Mouse (Mus musculus): ENCODE results near the gene Usp37. TPM values are rescaled to one million over a fixed set of nuclear protein-coding genes. Genes with fewer than 3 reads are reported as not detected.
A peak's percentile ranks its signal among the peaks of the same experiment; 100 is the strongest.

The Usp37 gene
- total RNA-seq, 2 experiments from 2014 or later, result 29.5 to 30.5 TPM

DNA sequence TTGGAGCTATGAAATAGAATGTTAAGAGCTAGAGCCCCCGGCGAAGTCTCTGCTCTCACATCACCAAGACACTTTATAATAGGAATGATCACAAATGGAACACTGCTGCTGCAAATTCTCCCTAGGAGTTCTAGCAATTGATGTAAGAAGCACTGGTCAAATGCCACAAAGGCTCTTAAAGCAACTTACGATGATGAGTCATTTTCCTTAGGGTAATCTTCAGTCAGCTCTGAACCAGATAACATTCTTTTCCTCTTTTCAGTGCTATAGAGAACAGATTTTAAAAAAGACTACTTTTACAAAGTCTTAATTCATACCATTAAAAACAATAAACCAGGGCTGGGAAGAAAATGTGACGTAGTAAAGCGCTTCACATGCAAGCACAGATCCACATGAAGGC lies 58.3 kb downstream of the Usp37 start:
- ATAC-seq (replicated peaks; ENCODE audit: poor library complexity), result no peak

DNA sequence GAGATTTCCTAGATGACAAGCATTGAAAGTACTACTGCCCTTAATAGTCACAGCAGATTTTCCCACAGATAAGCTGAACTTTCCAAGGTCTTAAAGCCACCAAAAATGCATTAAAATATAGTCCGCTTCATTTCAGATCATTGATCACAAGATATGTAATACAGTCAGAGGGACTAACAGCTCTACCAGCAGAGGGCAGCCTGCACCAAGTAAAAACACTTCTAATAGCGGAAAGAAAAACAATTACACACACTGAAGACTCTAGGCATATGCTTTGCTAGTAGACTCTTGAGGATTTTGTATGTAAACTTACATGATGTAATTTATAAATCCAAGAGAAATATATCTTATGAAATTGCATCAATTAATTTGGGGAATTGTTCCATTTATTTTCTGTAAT lies 83.8 kb downstream of the Usp37 start:
- peak; percentile 82 for ATAC-seq (replicated peaks; ENCODE audit: poor library complexity)

DNA sequence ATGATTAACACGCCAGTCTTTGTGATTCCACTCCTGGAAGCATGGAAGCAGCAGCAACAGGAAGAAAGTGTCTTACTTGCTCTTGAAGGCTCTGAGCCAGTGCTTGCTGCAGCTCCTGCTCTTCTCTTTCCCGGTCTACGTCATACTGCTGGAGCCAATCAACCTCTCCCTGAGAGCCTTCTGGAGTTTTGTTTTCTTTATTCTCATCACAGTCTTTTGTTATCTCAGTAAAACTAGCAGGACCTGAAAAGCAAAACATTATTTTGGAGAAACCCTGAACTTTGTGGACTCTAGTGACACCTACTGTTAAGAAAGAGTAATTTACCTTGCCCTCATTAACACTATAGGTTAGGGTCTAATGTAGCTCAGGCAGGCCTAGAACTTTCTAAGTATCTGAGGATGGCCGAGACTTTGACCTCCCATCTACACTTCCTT lies 91.5 kb downstream of the Usp37 start:
- ATAC-seq (replicated peaks; ENCODE audit: poor library complexity), result peak; percentile 90

DNA sequence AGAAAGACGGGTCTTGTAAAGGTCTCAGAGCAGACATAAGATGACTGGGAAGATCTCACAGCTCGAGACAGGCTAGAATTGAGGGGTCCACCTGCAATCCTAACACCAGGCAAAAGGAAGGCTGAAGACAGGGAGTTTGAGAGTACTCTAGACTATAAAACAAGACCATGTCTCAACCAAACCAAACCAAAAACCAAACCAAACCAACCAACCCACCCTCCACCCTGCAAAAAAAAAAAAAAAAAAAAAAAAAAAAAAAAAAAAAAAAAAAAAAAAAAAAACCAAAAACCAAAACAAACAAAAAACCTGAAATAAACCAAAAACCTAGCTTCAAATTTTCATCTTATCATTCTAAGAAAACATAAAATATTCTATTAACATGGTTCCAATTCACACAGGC lies 99.5 kb downstream of the Usp37 start:
- no peak for ATAC-seq (replicated peaks; ENCODE audit: poor library complexity)

DNA sequence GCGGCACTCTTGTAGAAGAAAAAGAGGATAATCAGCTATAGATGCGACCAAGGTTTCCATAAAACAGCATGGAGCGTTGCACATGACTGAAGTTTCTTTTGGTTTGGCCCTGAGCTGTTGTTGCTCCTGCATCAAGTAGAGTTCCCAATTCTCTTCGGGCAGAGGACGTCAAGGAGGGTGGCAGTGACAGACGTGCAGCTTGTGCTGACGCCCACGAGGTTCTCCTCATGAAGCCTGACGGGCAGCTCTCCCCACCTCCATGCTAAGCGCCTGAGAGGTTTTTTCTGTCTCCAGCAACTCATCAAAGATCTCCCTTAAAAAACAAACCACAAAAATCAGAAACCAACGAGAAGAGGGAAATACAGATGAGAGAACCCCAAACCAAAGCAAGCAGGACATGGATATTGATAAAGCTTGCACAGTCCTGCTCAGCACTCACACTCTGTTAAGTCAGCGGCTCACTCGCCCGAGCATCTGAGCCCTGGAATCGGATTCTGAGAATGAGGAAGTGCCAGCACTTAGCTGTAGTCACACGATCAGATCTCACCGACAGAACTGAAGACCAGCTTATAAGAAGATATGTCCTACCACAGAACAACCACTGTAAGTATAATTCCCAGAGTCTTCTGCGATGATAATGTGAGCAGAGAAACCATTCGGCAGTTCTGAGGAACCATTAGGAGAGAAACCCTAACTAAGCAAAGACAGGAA lies 104.8 kb downstream of the Usp37 start:
- ATAC-seq (replicated peaks; ENCODE audit: poor library complexity), result no peak

DNA sequence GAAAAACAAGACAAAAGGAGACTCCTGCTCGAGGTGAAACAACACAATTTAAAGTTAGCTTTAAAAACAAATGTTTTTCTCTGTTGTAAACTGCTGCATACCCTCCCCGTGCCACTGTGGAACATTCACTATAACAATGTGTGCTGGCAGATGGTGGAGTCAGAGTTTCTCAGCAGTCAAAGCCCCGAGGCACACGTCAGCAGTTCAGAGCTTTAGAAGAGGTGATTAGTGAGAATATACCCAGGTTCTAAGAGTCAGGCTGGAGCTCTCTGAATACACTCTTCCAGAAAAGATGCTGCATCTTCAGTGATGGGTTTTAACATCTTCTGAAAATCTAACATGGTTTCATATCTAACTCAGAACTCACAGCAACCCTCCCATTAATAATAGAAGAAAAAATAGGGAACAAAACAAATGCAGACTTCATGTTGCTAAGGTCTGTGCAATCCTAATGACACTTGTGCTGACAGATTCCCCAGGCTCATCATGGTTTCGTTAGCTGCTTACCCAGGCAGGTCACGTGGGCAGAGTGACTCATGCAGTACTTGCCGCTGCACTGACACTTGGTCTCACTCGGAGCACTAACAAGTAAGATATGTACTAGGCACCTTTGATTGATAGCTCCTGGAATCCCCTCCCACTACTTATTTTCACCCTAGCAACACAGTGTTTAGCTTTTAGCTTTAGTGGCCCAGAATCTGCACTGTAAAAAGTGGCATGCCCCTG lies 106.2 kb downstream of the Usp37 start:
- no peak for ATAC-seq (replicated peaks; ENCODE audit: poor library complexity)

DNA sequence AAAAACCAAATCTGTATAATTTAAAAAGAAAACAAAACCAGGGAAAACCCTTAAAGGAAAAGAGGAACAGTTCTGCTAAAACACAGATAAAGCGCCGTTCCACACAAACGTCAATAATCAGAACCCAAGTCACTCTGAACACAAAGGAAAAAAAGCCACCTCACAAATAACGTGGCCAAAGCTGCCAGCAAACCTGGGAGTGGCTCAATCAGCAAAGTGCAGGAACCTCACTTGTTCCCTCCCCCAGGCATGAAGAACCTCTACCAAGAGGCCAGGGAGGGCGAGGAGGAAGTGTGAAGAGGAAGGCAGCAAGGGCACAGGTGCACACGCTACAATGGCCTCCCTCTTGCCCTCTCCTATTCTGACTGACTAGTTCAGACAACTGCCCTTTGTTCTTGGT lies 108.5 kb downstream of the Usp37 start:
- ATAC-seq (replicated peaks; ENCODE audit: poor library complexity), result peak; percentile 92

DNA sequence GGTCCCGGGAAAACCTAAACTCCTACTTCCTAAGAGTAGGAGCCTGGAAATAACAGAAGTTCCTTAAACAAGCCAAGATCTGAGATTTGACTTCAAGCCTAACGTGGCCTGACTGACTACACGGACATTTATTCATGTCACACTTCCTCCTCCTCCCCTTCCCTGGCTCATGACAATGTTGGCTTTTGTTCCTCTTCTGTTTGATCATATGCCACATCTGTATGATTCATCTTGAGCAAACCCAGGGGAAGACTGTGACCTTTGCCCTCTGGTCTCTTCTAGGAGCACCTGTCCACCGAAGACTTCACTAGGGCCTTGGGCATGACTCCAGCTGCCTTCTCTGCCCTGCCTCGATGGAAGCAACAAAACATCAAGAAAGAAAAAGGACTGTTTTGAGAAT lies 109.5 kb downstream of the Usp37 start:
- ATAC-seq (replicated peaks; ENCODE audit: poor library complexity), result peak; percentile 37

DNA sequence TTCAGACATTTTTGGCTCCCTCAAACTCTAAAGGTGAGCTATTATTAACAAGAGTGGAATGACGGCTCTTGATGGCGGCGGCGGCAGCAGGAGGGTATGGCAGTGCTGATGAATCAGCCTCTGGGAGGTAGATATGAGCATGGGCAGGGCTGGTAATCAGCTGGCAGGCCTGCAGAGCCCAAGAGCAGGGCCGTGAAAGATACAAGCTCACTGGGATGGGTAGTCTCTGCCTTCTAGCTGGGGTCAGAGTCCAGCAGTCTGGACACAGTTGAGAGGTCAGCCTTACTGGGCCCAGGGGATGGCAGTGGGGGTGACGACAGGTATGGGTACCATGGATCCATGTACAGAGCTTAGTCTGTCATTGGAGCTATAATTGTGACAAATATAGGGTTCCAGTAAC lies 110.9 kb downstream of the Usp37 start:
- ATAC-seq (replicated peaks; ENCODE audit: poor library complexity), result no peak

DNA sequence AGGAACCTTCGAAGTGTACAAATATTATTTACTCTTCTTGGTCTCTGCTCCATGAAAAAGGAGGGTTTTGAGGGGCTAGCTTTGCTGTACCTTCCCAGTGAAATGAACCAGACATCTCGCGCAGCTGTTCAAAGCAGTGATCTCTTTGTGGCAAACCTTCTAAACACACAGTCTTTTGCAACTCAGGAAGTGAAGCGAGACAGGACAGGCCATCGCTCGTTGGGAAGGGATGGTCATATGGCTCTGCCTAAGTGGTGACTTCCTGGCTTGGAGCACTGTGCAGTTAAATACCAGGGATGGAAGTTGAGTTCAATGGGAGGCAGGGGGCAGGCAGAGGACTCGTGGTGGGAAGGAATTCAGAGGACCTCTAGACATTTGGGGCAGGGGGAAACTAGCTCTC lies 118.2 kb downstream of the Usp37 start:
- peak; percentile 69 for ATAC-seq (replicated peaks; ENCODE audit: poor library complexity)

DNA sequence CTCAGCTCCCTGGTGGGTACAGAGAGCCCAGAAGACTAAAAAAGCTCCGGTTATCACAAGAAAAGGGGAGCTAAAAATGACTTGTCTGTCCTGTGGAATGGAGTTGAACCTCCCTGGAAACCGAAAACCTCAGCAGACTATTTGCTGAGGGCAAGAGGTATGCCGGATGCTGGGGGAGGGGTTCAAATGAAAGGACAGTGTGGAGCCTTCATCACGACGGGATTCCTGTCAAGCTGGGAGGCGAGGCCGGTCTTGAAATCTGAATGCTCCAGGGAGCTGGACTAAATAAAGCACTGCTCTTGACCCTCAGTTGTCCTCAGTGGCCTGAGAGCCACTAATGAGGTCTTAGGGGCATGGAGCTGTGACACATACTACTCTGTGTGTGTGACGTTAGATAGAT lies 120.9 kb downstream of the Usp37 start:
- no peak for ATAC-seq (replicated peaks; ENCODE audit: poor library complexity)

DNA sequence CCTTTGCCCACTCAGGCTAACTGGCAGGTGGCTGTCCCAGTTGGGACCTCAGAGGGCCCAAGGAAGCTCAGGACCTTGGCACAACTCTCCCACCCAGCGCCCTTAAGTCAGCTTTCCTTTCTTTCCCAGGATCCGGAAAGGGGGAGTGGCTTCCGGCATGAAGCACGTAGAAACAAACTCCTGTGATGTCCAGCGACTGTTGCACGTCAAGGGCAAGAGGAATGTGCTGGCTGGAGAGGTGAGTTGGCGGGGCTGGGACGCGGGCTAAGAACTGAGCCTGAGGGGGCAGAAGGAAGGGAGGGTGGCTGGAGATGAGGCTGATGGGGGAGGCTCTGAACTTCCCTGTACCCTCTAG lies 124.7 kb downstream of the Usp37 start:
- no peak for ATAC-seq (replicated peaks; ENCODE audit: poor library complexity)

DNA sequence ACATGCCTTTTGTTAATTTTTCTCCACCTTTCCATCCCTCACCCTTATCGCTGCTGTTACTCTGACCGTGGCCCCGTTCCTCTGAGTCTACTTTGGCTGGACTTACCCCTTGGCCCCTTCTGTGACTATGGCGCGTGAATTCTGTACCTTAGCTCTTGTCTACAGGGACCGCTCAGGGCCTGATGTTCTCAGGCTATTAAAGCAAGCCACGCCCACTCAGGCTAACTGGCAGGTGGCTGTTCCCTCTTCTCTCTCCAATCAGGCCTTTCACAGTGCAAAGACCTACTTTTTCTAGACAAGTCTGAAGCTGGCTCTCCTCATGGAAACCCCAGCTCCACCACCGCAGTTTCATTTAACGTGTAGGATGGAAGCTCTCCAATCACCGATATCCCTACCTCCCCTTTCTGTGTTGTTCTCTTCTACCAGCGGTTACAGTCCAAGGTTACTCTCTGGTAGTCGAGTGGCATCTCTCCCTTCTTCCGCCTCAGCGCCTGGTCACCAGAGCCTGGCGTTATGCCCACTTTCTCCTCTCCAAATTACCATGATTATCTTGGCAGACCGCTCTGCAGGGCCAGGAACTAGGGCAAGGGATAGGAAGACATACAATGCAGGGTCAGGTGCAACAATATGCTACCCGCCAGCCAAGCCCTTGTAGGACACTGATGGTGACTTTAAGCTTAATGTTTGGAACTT lies 125.2 kb downstream of the Usp37 start:
- ATAC-seq (replicated peaks; ENCODE audit: poor library complexity), result no peak

DNA sequence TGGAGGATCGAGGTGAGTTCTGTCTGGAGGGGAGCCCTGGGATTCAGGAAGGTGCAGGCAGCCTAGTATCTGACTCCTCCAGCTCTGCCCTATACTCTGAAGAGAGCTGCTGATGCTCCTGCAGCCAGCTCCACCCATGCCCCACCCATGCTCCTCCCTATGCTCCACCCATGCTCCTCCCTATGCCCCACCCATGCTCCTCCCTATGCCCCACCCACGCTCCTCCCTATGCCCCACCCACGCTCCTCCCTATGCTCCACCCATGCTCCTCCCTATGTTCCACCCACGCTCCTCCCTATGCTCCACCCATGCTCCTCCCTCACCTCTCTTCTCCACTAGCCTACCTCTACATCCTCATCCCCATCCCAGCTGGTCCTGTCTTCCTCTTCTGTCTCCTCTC lies 128.9 kb downstream of the Usp37 start:
- ATAC-seq (replicated peaks; ENCODE audit: poor library complexity), result peak; percentile 99

DNA sequence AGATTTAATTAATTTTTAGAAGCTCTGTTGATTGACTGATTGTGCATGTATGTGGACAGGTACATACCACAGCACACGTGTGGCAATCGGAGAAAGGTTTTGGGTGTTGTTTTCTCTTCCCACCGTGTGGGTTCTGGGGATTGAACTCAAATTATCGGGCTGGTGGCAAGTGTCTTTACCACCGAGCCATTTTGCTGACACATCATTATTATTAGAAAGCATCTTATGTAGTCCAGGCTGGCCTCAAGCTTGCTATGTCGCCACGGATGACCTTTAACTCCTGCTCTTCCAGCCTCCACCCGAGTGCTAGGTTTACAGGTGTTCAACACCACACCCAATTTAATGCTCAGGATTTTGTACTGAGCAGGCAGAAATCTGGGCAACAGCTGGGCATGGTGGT lies 131.4 kb downstream of the Usp37 start:
- no peak for ATAC-seq (replicated peaks; ENCODE audit: poor library complexity)

DNA sequence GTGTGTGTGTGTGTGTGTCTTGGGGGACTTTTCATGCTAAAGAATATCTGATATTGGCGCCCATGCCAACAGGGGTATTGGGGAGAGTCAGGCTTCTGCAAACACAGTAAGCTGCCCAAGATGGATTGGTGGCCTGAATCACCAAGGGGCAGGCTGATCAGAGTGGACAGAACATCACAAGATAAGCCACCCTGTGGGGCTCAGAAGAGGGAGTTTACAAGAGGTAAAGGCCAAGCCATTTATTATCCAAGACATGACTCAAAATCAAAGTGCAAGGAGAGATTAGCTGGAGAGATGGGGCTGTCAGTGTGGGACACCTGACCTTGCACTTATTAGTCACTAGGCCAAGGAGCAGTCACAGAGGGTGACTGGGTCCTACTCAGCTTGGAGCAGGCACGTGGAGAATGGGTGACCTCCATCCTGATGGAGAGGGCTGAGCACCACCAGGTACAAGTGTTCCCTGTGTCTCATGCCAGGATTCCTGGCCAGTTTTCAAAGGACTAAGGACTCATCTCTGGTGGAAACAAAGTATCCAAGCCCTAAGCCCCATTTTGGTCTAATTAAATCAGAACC lies 132.2 kb downstream of the Usp37 start:
- no peak for ATAC-seq (replicated peaks; ENCODE audit: poor library complexity)

DNA sequence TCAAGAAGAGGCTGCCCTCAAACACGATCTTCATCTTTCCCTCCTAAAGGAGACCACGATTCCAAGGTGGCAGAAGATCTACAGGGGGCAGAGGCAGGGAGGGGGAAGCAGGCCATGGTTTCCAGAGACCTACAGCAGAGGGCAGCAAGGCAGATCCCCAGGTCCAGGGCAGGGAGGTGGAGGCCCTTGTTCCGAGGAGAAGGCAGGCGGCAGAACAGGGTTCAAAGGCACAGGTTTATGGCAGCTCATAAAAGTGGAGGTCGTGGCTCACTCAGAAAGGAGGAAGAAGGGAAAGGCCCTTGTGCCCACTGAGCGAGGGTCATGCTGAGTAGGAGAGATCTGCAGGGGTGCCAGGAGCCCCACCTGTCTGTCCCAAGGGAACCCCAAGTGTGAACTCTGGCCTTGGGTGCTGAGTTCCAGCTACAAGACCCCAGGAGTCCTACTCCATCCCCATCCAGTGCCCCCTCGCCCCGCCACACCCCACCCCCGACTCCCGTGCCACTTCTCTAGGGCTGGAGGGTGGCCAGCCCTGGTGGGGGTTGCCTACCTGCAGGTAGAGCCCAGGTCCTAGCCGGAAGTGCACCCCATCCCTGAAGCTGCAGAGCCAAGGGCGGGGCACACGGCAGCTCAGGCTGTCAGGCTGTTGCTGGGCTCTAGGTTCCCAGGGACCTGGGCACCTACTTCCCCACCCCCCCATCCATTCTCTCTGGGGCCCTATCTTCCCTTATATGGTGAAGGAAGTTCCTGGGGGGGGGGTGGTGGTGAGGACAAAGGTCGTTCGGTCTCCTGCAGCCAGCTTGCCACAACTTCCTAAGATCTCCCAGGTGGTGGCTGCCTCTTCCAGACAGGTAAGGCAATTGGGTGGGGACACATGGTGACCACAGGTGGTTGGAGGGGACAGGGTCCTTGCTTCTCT lies 135.2 kb downstream of the Usp37 start, which contains the start of gene Vil1:
Vil1 (plus strand) TSS at position 788 of the 916 bp plus-strand sequence.
- no peak for ATAC-seq (replicated peaks; ENCODE audit: poor library complexity)

DNA sequence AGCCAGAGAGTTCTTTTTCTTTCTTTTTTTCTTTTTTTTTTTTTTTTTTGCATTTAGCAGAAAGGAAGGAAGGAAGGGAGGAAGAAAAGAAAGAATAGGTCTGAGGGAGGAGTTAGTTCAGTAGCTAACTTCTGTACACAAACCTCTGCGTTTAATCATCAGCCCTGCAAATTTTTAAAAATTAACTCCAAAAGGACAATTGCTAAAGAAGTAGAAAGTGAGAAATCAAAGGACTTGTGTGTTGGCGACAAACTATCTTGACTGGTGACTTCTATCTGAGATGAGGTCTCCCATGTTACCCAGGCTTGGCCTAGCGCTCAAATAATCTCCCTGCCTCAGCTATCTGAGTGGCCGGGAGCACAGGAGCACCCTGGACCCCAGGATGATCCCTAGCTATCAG lies 139.9 kb downstream of the Usp37 start:
- no peak for ATAC-seq (replicated peaks; ENCODE audit: poor library complexity)

DNA sequence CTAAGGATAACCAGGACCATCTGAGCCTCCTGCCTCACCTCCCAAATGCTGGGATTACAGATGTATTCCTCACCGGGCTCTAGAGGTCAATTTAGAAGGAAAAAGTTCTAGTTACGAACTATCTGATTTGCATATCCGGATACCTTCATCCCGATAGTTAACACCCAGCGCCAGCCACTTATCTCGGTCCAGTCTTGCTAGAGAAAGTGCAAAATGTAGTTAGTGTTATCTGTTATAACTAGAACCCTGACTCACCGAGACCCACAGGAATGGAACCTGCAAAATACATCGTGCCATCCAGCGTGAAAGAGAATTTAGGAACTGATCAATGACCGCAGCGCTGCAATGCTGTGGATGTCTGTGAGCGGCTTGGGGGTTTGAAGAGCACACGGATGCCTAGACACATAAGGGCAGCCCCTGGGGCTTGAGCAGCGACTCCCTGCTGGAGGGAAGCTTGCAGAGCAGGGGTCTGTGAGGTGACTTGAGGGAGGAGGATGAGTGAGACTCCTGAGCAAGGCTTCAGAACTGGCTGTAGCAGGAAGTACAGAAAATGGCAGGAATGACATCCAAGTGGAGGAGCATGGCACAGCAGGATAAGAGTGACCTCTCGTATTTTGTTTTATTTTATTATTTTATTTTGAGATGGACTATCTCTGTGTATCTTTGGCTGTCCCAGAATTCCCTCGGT lies 142.9 kb downstream of the Usp37 start:
- ATAC-seq (replicated peaks; ENCODE audit: poor library complexity), result no peak

DNA sequence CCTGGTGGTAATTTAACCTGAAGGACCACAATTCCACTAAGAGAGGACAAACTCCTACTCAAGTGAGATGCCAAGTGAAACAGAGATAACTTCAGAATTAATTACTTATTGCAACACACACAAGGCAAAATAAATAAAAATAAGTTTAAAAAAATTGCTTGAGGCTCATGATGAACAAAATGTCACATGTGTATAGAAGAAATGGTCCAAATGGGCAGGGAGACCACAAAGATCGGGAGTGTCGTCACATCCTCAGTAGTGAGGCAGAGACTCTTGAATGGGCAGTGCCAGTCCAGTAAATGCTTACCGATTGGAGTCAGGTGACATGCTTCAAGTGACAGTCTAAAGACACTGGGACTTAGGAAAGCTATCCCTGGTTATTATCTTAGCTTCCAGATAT lies 143.6 kb downstream of the Usp37 start:
- ATAC-seq (replicated peaks; ENCODE audit: poor library complexity), result no peak

Measured in megakaryocyte progenitor cell, adult 5-6 weeks (primary cell).